Mouse (Mus musculus) megakaryocyte, adult 5-6 weeks (primary cell): ENCODE measurements around the gene Ampd3. TPM values are rescaled to one million over a fixed set of nuclear protein-coding genes. Genes with fewer than 3 reads are reported as not detected.

Experiments used
- ATAC-seq: 2 replicates; pipeline ENCODE4 v1.8.0; 2016; ENCODE audit warnings: mild to moderate bottlenecking, inconsistent platforms; ENCODE audit not compliant: poor library complexity, severe bottlenecking
- total RNA-seq, 2 experiments: library from RNA; stranded (forward) in 1 of 2; stranded (reverse) in 1 of 2; fragments of 153-499, 151-499 nt in 1 of 2; fragments of 221-1000, 200-1000 nt in 1 of 2; gene quantifications; 2 replicates each; pipeline versions ENCODE4 v1.2.3 to v1.2.4; 2015 to 2017

Ampd3 gene
- total RNA-seq, 2 experiments from 2014 or later, result 32.6 to 68.0 TPM

GRCm38 (mm10) chr7:110768451-110769064 is 552 bp downstream of the Ampd3 start:
- peak; percentile 49 for ATAC-seq

- ATAC-seq, result peak; percentile 59
These were observed 1.1 kb downstream of the Ampd3 start for GRCm38 (mm10) chr7:110769094-110769493.

- no peak for ATAC-seq
These were observed 2.9 kb downstream of the Ampd3 start for GRCm38 (mm10) chr7:110770949-110771348.

- ATAC-seq, result no peak
These were observed 4.3 kb downstream of the Ampd3 start for GRCm38 (mm10) chr7:110772343-110772742.

GRCm38 (mm10) chr7:110773204-110774002 is 5.4 kb downstream of the Ampd3 start:
- ATAC-seq, result peak; percentile 61

- ATAC-seq, result no peak
These were observed 6.1 kb downstream of the Ampd3 start for GRCm38 (mm10) chr7:110774077-110774476.

- 0 out of 2 replicates have a peak, but pooled peaks have one; percentile 8 for ATAC-seq
These were observed 6.7 kb downstream of the Ampd3 start for GRCm38 (mm10) chr7:110774674-110775073.

GRCm38 (mm10) chr7:110777146-110778001 is 9.4 kb downstream of the Ampd3 start:
- peak; percentile 50 for ATAC-seq

GRCm38 (mm10) chr7:110778933-110779332 is 10.9 kb downstream of the Ampd3 start:
- no peak for ATAC-seq

- ATAC-seq, result no peak
These were observed 11.7 kb downstream of the Ampd3 start for GRCm38 (mm10) chr7:110779605-110780111.

- ATAC-seq, result no peak
These were observed 12.5 kb downstream of the Ampd3 start for GRCm38 (mm10) chr7:110780520-110780919.

GRCm38 (mm10) chr7:110781231-110781711 is 13.3 kb downstream of the Ampd3 start:
- no peak for ATAC-seq

- ATAC-seq, result no peak
These were observed 14.1 kb downstream of the Ampd3 start for GRCm38 (mm10) chr7:110782135-110782534.

GRCm38 (mm10) chr7:110782845-110783478 is 15.0 kb downstream of the Ampd3 start:
- ATAC-seq, result no peak

- ATAC-seq, result no peak
These were observed 17.0 kb downstream of the Ampd3 start for GRCm38 (mm10) chr7:110784965-110785364.

GRCm38 (mm10) chr7:110785741-110786146 is 17.7 kb downstream of the Ampd3 start:
- no peak for ATAC-seq

GRCm38 (mm10) chr7:110787310-110787709 is 19.3 kb downstream of the Ampd3 start:
- no peak for ATAC-seq

- ATAC-seq, result no peak
These were observed 22.9 kb downstream of the Ampd3 start for GRCm38 (mm10) chr7:110790878-110791277.

GRCm38 (mm10) chr7:110792201-110792600 is 24.2 kb downstream of the Ampd3 start:
- no peak for ATAC-seq

- no peak for ATAC-seq
These were observed 24.8 kb downstream of the Ampd3 start for GRCm38 (mm10) chr7:110792834-110793233.
